Mouse (Mus musculus): ENCODE measurements around the gene Dab2ip. TPM values are rescaled to one million over a fixed set of nuclear protein-coding genes. Genes with fewer than 3 reads are reported as not detected.
A peak's percentile ranks its signal among the peaks of the same experiment; 100 is the strongest.

Gene Dab2ip
- polyA plus RNA-seq, 1 experiment from 2014 or later: 42.4 TPM

GRCm38 (mm10) chr2:35613946-35614353 lies 55.9 kb downstream of the Dab2ip start:
- Histone ChIP-seq H3K9ac (ENCODE audit: low read depth, low read length) (0 out of 2 replicates have a peak overlapping the region, but pooled peaks have one; percentile 18), H3K4me3 (ENCODE audit: low read length) (no peak overlapping the region), H3K36me3 (ENCODE audit: control insufficient read depth, insufficient read depth, low read length) (no peaks in the 10 kb centered on the region), H3K4me2 (replicated peaks; ENCODE audit: low read depth, low read length) (no peak overlapping the region), H3K9me3 (ENCODE audit: control insufficient read depth, low read length) (no peaks in the 10 kb centered on the region), H3K27ac (ENCODE audit: low read depth, low read length) (peak overlapping the region; percentile 48; the same call in 1 of the 2 replicates), H3K27me3 (ENCODE audit: control insufficient read depth, insufficient read depth, low read length) (no peaks in the 10 kb centered on the region), H3K4me1 (ENCODE audit: control insufficient read depth, insufficient read depth, low read length) (peaks cover 59% of the 10 kb centered on the region)
- ATAC-seq (ENCODE audit: low FRiP score, low TSS enrichment): no peak
- 27% methylated on average over 3 of the region's 3 CpGs for WGBS

- Histone ChIP-seq H3K9ac (ENCODE audit: low read depth, low read length) (no peak overlapping the region), H3K4me1 (ENCODE audit: control insufficient read depth, insufficient read depth, low read length) (peaks cover 60% of the 10 kb centered on the region), H3K27ac (ENCODE audit: low read depth, low read length) (peak overlapping the region; percentile 48; the same call in 1 of the 2 replicates)
Measured at GRCm38 (mm10) chr2:35614411-35614810, 56.3 kb downstream of the Dab2ip start.

GRCm38 (mm10) chr2:35615366-35615765 lies 57.3 kb downstream of the Dab2ip start:
- Histone ChIP-seq H3K27me3 (ENCODE audit: control insufficient read depth, insufficient read depth, low read length) (no peaks in the 10 kb centered on the region), H3K9ac (ENCODE audit: low read depth, low read length) (no peak overlapping the region), H3K27ac (ENCODE audit: low read depth, low read length) (no peak overlapping the region), H3K4me2 (replicated peaks; ENCODE audit: low read depth, low read length) (no peak overlapping the region), H3K4me1 (ENCODE audit: control insufficient read depth, insufficient read depth, low read length) (peaks cover 60% of the 10 kb centered on the region), H3K4me3 (ENCODE audit: low read length) (no peak overlapping the region), H3K36me3 (ENCODE audit: control insufficient read depth, insufficient read depth, low read length) (no peaks in the 10 kb centered on the region), H3K9me3 (ENCODE audit: control insufficient read depth, low read length) (no peaks in the 10 kb centered on the region)
- 60% methylated on average over 4 of the region's 4 CpGs for WGBS
- ATAC-seq (ENCODE audit: low FRiP score, low TSS enrichment): no peak

More at GRCm38 (mm10) chr2:35614411-35614810, 56.3 kb downstream of the Dab2ip start:
- 61% methylated on average over 3 of the region's 3 CpGs for WGBS
- Histone ChIP-seq H3K4me3 (ENCODE audit: low read length) (no peak overlapping the region), H3K27me3 (ENCODE audit: control insufficient read depth, insufficient read depth, low read length) (no peaks in the 10 kb centered on the region), H3K4me2 (replicated peaks; ENCODE audit: low read depth, low read length) (no peak overlapping the region), H3K9me3 (ENCODE audit: control insufficient read depth, low read length) (no peaks in the 10 kb centered on the region), H3K36me3 (ENCODE audit: control insufficient read depth, insufficient read depth, low read length) (no peaks in the 10 kb centered on the region)
- no peak for ATAC-seq (ENCODE audit: low FRiP score, low TSS enrichment)

DNA sequence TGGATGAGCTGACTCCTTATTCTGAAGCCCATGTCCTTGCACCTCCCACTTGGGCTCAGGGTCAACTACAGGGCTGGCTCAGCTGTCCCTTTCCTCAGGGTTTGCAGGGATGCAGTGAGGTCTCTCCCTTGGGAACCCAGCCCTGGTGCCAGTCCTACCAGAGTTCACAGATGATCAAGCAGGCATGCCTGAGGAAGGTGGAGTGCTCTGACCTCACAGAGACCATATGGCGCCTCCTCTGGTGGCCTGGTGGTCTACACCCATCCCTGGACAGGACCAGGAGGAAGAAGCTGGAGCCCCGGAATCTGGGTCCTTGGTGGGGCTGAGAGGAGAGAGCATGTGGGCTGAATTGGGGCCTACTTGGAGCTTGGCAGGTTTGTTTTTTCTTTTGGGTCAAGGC lies 57.9 kb downstream of the Dab2ip start:
- no peak for ATAC-seq (ENCODE audit: low FRiP score, low TSS enrichment)
- Histone ChIP-seq H3K9ac (ENCODE audit: low read depth, low read length) (no peak overlapping the region), H3K36me3 (ENCODE audit: control insufficient read depth, insufficient read depth, low read length) (no peaks in the 10 kb centered on the region), H3K27me3 (ENCODE audit: control insufficient read depth, insufficient read depth, low read length) (no peaks in the 10 kb centered on the region), H3K4me2 (replicated peaks; ENCODE audit: low read depth, low read length) (no peak overlapping the region), H3K4me3 (ENCODE audit: low read length) (no peak overlapping the region), H3K4me1 (ENCODE audit: control insufficient read depth, insufficient read depth, low read length) (peaks cover 60% of the 10 kb centered on the region), H3K27ac (ENCODE audit: low read depth, low read length) (no peak overlapping the region), H3K9me3 (ENCODE audit: control insufficient read depth, low read length) (no peaks in the 10 kb centered on the region)
- 64% methylated on average over 2 of the region's 2 CpGs for WGBS

DNA sequence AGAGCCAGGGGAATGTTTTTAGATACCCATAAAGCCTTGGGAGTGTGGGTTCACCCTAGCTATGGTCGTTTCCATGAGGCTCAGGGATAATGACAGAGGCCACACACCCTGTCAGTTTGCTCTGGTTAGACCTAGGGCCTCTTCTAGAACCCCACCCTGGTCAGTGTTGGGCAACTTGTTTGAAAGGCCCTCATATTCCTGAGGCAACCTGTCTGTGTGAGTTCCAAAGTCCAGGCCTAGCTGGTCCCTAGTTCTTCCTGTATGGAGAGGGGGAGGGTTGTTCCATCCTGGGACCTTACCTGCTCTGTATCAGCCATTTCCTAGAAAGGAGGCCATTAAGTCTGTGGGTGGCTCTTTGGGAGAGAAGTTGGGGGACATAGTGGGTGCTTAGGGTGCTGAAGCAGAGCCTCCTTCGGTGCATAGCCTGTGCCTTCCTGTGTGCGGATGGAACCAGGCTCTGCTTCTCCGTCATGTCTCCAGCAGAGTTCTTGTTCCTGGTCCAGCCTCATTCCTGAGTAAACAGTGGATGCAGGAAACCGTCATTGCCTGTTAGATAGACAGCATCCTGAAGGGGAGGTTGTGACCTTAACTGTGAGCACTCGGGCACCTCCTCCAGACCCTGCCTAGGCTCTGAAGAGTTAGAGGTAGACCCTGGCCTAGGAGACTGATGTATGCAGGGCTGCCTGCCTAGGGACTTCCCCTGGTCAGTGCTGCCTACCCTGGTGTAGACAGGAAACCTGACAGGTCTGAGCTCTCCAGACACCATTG lies 59.0 kb downstream of the Dab2ip start:
- Histone ChIP-seq H3K27ac (ENCODE audit: low read depth, low read length) (0 out of 2 replicates have a peak overlapping the region, but pooled peaks have one; percentile 6), H3K9ac (ENCODE audit: low read depth, low read length) (no peak overlapping the region), H3K4me1 (ENCODE audit: control insufficient read depth, insufficient read depth, low read length) (peaks cover 66% of the 10 kb centered on the region), H3K4me3 (ENCODE audit: low read length) (no peak overlapping the region), H3K27me3 (ENCODE audit: control insufficient read depth, insufficient read depth, low read length) (no peaks in the 10 kb centered on the region), H3K9me3 (ENCODE audit: control insufficient read depth, low read length) (no peaks in the 10 kb centered on the region), H3K4me2 (replicated peaks; ENCODE audit: low read depth, low read length) (no peak overlapping the region), H3K36me3 (ENCODE audit: control insufficient read depth, insufficient read depth, low read length) (no peaks in the 10 kb centered on the region)
- no peak for ATAC-seq (ENCODE audit: low FRiP score, low TSS enrichment)
- WGBS: 46% methylated on average over 6 of the region's 6 CpGs

- Histone ChIP-seq H3K36me3 (ENCODE audit: control insufficient read depth, insufficient read depth, low read length) (no peaks in the 10 kb centered on the region), H3K9ac (ENCODE audit: low read depth, low read length) (no peak overlapping the region)
Measured at GRCm38 (mm10) chr2:35618981-35619380, 60.9 kb downstream of the Dab2ip start.

DNA sequence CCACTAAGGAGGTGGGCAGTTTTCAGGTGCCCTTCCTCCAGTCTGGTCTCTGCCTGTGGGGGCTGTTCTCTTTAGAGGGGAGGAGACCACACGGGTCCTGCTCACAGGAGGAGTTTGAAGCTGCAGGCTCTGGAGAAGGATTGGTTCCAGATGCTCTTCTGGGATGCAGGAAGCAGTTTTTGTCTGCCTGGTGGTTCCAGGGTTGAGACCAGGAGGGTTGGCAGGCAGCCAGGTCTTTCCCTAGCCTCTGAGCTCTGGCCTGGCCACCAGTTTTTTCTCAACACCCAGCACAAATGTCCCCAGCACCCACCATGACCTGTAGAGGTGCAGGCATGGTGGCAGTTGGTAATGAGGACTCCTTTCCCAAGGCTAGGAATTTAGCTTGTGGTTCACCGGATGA lies 61.5 kb downstream of the Dab2ip start:
- WGBS: 40% methylated on average over 2 of the region's 2 CpGs
- H3K36me3 ChIP-seq (ENCODE audit: control insufficient read depth, insufficient read depth, low read length): no peaks in the 10 kb centered on the region
- H3K4me2 ChIP-seq (replicated peaks; ENCODE audit: low read depth, low read length): no peak overlapping the region; the same call in 1 of the 2 replicates
- H3K9me3 ChIP-seq (ENCODE audit: control insufficient read depth, low read length): no peaks in the 10 kb centered on the region
- H3K27me3 ChIP-seq (ENCODE audit: control insufficient read depth, insufficient read depth, low read length): no peaks in the 10 kb centered on the region
- H3K4me1 ChIP-seq (ENCODE audit: control insufficient read depth, insufficient read depth, low read length): peaks cover 67% of the 10 kb centered on the region
- no peak overlapping the region for H3K4me3 ChIP-seq (ENCODE audit: low read length)
- H3K9ac ChIP-seq (ENCODE audit: low read depth, low read length): no peak overlapping the region
- ATAC-seq (ENCODE audit: low FRiP score, low TSS enrichment): no peak
- H3K27ac ChIP-seq (ENCODE audit: low read depth, low read length): peak overlapping the region; percentile 53

More at GRCm38 (mm10) chr2:35618981-35619380, 60.9 kb downstream of the Dab2ip start:
- Histone ChIP-seq H3K27ac (ENCODE audit: low read depth, low read length) (peak overlapping the region; percentile 53), H3K9me3 (ENCODE audit: control insufficient read depth, low read length) (no peaks in the 10 kb centered on the region), H3K4me3 (ENCODE audit: low read length) (no peak overlapping the region), H3K27me3 (ENCODE audit: control insufficient read depth, insufficient read depth, low read length) (no peaks in the 10 kb centered on the region), H3K4me2 (replicated peaks; ENCODE audit: low read depth, low read length) (no peak overlapping the region), H3K4me1 (ENCODE audit: control insufficient read depth, insufficient read depth, low read length) (peaks cover 67% of the 10 kb centered on the region)
- WGBS: 71% methylated on average over 7 of the region's 7 CpGs
- no peak for ATAC-seq (ENCODE audit: low FRiP score, low TSS enrichment)

DNA sequence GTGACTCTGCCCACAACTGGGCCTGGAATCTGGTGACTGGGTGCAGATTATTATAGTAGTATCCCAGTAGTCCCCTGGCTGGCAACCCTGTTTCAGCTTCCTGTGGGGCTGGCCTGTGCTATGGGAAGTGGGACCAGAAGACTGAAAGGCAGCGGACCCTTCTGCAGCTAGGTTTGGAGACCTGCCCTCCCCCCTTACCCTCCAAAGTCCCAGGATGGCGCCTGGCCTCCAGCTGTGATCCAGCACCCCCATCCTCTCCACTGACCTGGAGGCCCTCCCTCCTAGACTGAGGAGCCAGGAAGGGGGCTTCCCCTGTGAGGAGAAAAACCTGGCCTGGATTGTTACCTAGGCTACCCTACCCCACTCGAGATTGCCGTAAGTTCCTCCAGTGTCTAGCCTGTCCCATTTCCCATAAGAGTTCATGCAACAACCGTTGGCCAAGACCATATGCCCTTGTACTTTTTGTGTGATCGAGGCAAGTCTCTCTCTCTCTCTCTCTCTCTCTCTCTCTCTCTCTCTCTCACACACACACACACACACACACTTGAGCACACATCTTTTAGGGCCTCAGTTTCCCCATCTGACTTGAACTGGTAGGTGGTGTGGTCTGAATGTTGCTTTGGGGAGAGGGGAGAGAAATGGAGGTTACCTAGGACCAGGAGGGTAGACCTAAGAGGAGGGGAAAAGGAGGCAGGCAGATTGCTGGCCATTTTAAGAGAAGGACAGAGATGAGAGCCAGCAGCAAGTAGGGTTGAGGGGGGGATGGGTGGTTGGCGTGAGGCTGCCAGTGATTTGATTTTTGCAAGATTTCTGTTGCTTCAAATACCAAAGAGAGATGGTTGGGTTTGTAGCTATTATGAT lies 62.5 kb downstream of the Dab2ip start:
- no peaks in the 10 kb centered on the region for H3K36me3 ChIP-seq (ENCODE audit: control insufficient read depth, insufficient read depth, low read length)
- peak; percentile 77 for ATAC-seq (ENCODE audit: low FRiP score, low TSS enrichment)
- no peaks in the 10 kb centered on the region for H3K27me3 ChIP-seq (ENCODE audit: control insufficient read depth, insufficient read depth, low read length)
- H3K4me1 ChIP-seq (ENCODE audit: control insufficient read depth, insufficient read depth, low read length): peaks cover 63% of the 10 kb centered on the region
- H3K4me2 ChIP-seq (replicated peaks; ENCODE audit: low read depth, low read length): peak overlapping the region; percentile 46
- H3K27ac ChIP-seq (ENCODE audit: low read depth, low read length): peak overlapping the region; percentile 53; the same call in 1 of the 2 replicates
- H3K4me3 ChIP-seq (ENCODE audit: low read length): peak overlapping the region; percentile 23; the same call in 1 of the 2 replicates
- H3K9ac ChIP-seq (ENCODE audit: low read depth, low read length): no peak overlapping the region
- WGBS: 15% methylated on average over 7 of the region's 7 CpGs
- no peaks in the 10 kb centered on the region for H3K9me3 ChIP-seq (ENCODE audit: control insufficient read depth, low read length)

GRCm38 (mm10) chr2:35621225-35621519 lies 63.1 kb downstream of the Dab2ip start:
- Histone ChIP-seq H3K27ac (ENCODE audit: low read depth, low read length) (peak overlapping the region; percentile 39; the same call in 1 of the 2 replicates), H3K4me1 (ENCODE audit: control insufficient read depth, insufficient read depth, low read length) (peaks cover 68% of the 10 kb centered on the region), H3K9ac (ENCODE audit: low read depth, low read length) (no peak overlapping the region), H3K36me3 (ENCODE audit: control insufficient read depth, insufficient read depth, low read length) (no peaks in the 10 kb centered on the region), H3K4me3 (ENCODE audit: low read length) (no peak overlapping the region), H3K9me3 (ENCODE audit: control insufficient read depth, low read length) (no peaks in the 10 kb centered on the region), H3K27me3 (ENCODE audit: control insufficient read depth, insufficient read depth, low read length) (no peaks in the 10 kb centered on the region), H3K4me2 (replicated peaks; ENCODE audit: low read depth, low read length) (peak overlapping the region; percentile 72; the same call in 1 of the 2 replicates)
- WGBS: 71% methylated on average over 2 of the region's 2 CpGs
- ATAC-seq (ENCODE audit: low FRiP score, low TSS enrichment): no peak

All from kidney, embryonic 14.5 days (tissue).